Mouse (Mus musculus): ENCODE data around the gene Blm. TPM values are rescaled to one million over a fixed set of nuclear protein-coding genes. Genes with fewer than 3 reads are reported as not detected.

Blm gene
- total and polyA plus RNA-seq, 2 experiments from 2014 or later: 5.5 to 10.4 TPM

GRCm38 (mm10) chr7:80419278-80419677 is 115.6 kb downstream of the Blm start:
- no peak overlapping the region for H3K4me2 ChIP-seq (ENCODE audit: low read depth)
- no peak overlapping the region for H3K4me3 ChIP-seq (ENCODE audit: low read depth, low read length)
- 64% methylated on average over 3 of the region's 3 CpGs for WGBS
- no peaks in the 10 kb centered on the region for H3K36me3 ChIP-seq (ENCODE audit: insufficient read depth)
- ATAC-seq (no peak), DNase-seq (no peak)
- no peak for TF ChIP-seq CTCF (IDR thresholded peaks at IDR 0.05; ENCODE audit: low read depth)
- 0 out of 2 replicates have a peak, but pooled peaks cover 4% of the 10 kb centered on the region for H3K4me1 ChIP-seq (ENCODE audit: insufficient read depth)
- H3K27me3 ChIP-seq (ENCODE audit: insufficient read depth, low read length): no peaks in the 10 kb centered on the region
- no peaks in the 10 kb centered on the region for H3K9me3 ChIP-seq (ENCODE audit: low read length)
- H3K9ac ChIP-seq: no peak overlapping the region
- H3K27ac ChIP-seq (ENCODE audit: low read depth, low read length): no peak overlapping the region

- Histone ChIP-seq H3K4me2 (ENCODE audit: low read depth) (no peak overlapping the region), H3K9me3 (ENCODE audit: low read length) (no peaks in the 10 kb centered on the region), H3K36me3 (ENCODE audit: insufficient read depth) (no peaks in the 10 kb centered on the region), H3K4me3 (ENCODE audit: low read depth, low read length) (no peak overlapping the region), H3K27me3 (ENCODE audit: insufficient read depth, low read length) (no peaks in the 10 kb centered on the region), H3K9ac (no peak overlapping the region), H3K27ac (ENCODE audit: low read depth, low read length) (no peak overlapping the region), H3K4me1 (ENCODE audit: insufficient read depth) (0 out of 2 replicates have a peak, but pooled peaks cover 2% of the 10 kb centered on the region)
- 76% methylated on average over 3 of the region's 3 CpGs for WGBS
- no peak for DNase-seq
- no peak for TF ChIP-seq CTCF (IDR thresholded peaks at IDR 0.05; ENCODE audit: low read depth)
- ATAC-seq: no peak
Measured at GRCm38 (mm10) chr7:80418036-80418435, 116.9 kb downstream of the Blm start.

DNA sequence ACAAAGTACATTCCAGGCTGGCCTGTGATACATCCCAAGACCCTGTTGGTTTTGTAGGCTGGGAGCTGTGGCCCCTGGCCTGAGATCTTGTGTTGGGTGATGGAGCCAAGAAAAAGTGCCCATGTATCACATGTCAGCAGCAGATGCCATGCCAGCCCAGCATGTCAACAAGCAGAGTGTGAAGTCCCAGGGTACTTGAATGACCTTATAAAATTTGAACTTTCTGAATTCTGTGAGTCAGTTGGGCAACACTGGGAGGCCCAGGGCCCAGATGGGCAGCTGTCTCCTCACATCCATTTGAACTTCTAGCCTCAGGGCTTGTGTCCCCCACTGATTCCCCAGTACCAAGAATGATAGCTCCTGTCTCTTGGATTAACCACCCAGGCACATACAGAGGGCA is 117.3 kb downstream of the Blm start:
- DNase-seq: no peak
- Histone ChIP-seq H3K4me1 (ENCODE audit: insufficient read depth) (no peaks in the 10 kb centered on the region), H3K4me3 (ENCODE audit: low read depth, low read length) (no peak overlapping the region), H3K9me3 (ENCODE audit: low read length) (no peaks in the 10 kb centered on the region), H3K4me2 (ENCODE audit: low read depth) (no peak overlapping the region), H3K27ac (ENCODE audit: low read depth, low read length) (no peak overlapping the region), H3K36me3 (ENCODE audit: insufficient read depth) (no peaks in the 10 kb centered on the region), H3K9ac (no peak overlapping the region), H3K27me3 (ENCODE audit: insufficient read depth, low read length) (no peaks in the 10 kb centered on the region)
- no peak for TF ChIP-seq CTCF (IDR thresholded peaks at IDR 0.05; ENCODE audit: low read depth)
- no peak for ATAC-seq

GRCm38 (mm10) chr7:80416969-80417368 is 118.0 kb downstream of the Blm start:
- no peak for ATAC-seq

DNA sequence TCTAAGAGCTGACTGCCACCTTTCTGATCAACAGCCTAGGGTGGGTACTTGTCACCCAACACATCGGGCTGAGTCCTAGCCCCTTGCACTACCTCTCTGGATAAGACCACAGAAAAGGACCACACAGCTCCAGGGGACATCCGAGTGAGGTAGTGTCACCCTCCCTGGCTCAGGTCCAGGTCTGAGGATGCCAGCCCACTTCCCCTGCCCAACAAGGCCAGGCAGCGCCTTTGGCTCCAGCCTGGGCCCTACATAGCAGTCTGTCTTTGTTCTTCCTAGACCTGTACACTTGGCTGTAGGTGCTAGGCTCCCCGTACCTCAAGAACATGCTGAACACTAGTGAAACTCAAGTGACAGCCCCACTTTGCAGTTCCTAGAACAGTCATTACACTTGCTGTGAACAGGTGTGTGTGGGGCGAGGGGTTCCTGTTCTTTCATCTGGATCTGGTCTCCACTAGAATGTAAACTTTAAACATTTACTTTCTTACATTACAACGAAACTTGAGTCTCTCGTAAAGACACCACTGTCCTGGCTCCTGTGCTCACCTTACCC is 120.5 kb downstream of the Blm start:
- DNase-seq: no peak
- H3K9me3 ChIP-seq (ENCODE audit: low read length): no peaks in the 10 kb centered on the region
- no peak overlapping the region for H3K4me3 ChIP-seq (ENCODE audit: low read depth, low read length)
- no peak overlapping the region for H3K27ac ChIP-seq (ENCODE audit: low read depth, low read length)
- no peaks in the 10 kb centered on the region for H3K4me1 ChIP-seq (ENCODE audit: insufficient read depth)
- 82% methylated on average over 7 of the region's 7 CpGs for WGBS
- no peaks in the 10 kb centered on the region for H3K36me3 ChIP-seq (ENCODE audit: insufficient read depth)
- no peaks in the 10 kb centered on the region for H3K27me3 ChIP-seq (ENCODE audit: insufficient read depth, low read length)
- H3K4me2 ChIP-seq (ENCODE audit: low read depth): no peak overlapping the region
- ATAC-seq: no peak
- H3K9ac ChIP-seq: no peak overlapping the region
- no peak for TF ChIP-seq CTCF (IDR thresholded peaks at IDR 0.05; ENCODE audit: low read depth)

More at GRCm38 (mm10) chr7:80416969-80417368, 118.0 kb downstream of the Blm start:
- 93% methylated on average over 7 of the region's 7 CpGs for WGBS
- TF ChIP-seq CTCF (IDR thresholded peaks at IDR 0.05; ENCODE audit: low read depth): no peak
- Histone ChIP-seq H3K27me3 (ENCODE audit: insufficient read depth, low read length) (no peaks in the 10 kb centered on the region), H3K4me1 (ENCODE audit: insufficient read depth) (no peaks in the 10 kb centered on the region), H3K27ac (ENCODE audit: low read depth, low read length) (no peak overlapping the region), H3K9me3 (ENCODE audit: low read length) (no peaks in the 10 kb centered on the region), H3K9ac (no peak overlapping the region), H3K4me3 (ENCODE audit: low read depth, low read length) (no peak overlapping the region), H3K36me3 (ENCODE audit: insufficient read depth) (no peaks in the 10 kb centered on the region), H3K4me2 (ENCODE audit: low read depth) (no peak overlapping the region)
- DNase-seq: no peak

GRCm38 (mm10) chr7:80413512-80414302 is 121.2 kb downstream of the Blm start:
- Histone ChIP-seq H3K4me3 (ENCODE audit: low read depth, low read length) (no peak overlapping the region), H3K9ac (no peak overlapping the region), H3K9me3 (ENCODE audit: low read length) (no peaks in the 10 kb centered on the region), H3K36me3 (ENCODE audit: insufficient read depth) (no peaks in the 10 kb centered on the region), H3K4me2 (ENCODE audit: low read depth) (no peak overlapping the region), H3K27ac (ENCODE audit: low read depth, low read length) (no peak overlapping the region), H3K27me3 (ENCODE audit: insufficient read depth, low read length) (no peaks in the 10 kb centered on the region), H3K4me1 (ENCODE audit: insufficient read depth) (no peaks in the 10 kb centered on the region)
- 79% methylated on average over 9 of the region's 9 CpGs for WGBS
- DNase-seq (no peak), ATAC-seq (no peak; the same call in 1 of the 2 replicates)
- no peak for TF ChIP-seq CTCF (IDR thresholded peaks at IDR 0.05; ENCODE audit: low read depth)

- no peak for DNase-seq
- no peak; the same call in 1 of the 2 replicates for ATAC-seq
- Histone ChIP-seq H3K27me3 (ENCODE audit: insufficient read depth, low read length) (no peaks in the 10 kb centered on the region), H3K4me2 (ENCODE audit: low read depth) (no peak overlapping the region), H3K4me1 (ENCODE audit: insufficient read depth) (no peaks in the 10 kb centered on the region), H3K9ac (no peak overlapping the region), H3K9me3 (ENCODE audit: low read length) (no peaks in the 10 kb centered on the region), H3K27ac (ENCODE audit: low read depth, low read length) (no peak overlapping the region), H3K4me3 (ENCODE audit: low read depth, low read length) (no peak overlapping the region), H3K36me3 (ENCODE audit: insufficient read depth) (no peaks in the 10 kb centered on the region)
- no peak for TF ChIP-seq CTCF (IDR thresholded peaks at IDR 0.05; ENCODE audit: low read depth)
- 54% methylated on average over 5 of the region's 5 CpGs for WGBS
Measured at GRCm38 (mm10) chr7:80412781-80413180, 122.1 kb downstream of the Blm start.
